Mouse (Mus musculus) cerebellum, postnatal 36 days (tissue): ENCODE results near the gene Ror1.

Experiments
- DNase-seq, 2 experiments: peaks; one replicate each; pipeline ENCODE4 v3.0.0; 2021 to 2022; ENCODE audit warnings: mixed read lengths in 2 of 2

The Ror1 gene

GRCm38 (mm10) chr4:100214324-100215215 lies 119.0 kb downstream of the Ror1 start:
- peak; percentile 31 to 40 for DNase-seq

- DNase-seq = no peak
Observed at GRCm38 (mm10) chr4:100216587-100216986, 121.0 kb downstream of the Ror1 start.

- DNase-seq = peak; percentile 70 to 80
Observed at GRCm38 (mm10) chr4:100219026-100219425, 123.4 kb downstream of the Ror1 start.

GRCm38 (mm10) chr4:100219599-100219998 lies 124.0 kb downstream of the Ror1 start:
- DNase-seq = no peak

- DNase-seq = peak; percentile 33 to 58
Observed at GRCm38 (mm10) chr4:100221978-100222737, 126.6 kb downstream of the Ror1 start.

- no peak for DNase-seq
Observed at GRCm38 (mm10) chr4:100223532-100223931, 127.9 kb downstream of the Ror1 start.

- no peak for DNase-seq
Observed at GRCm38 (mm10) chr4:100223965-100224364, 128.4 kb downstream of the Ror1 start.

- DNase-seq = no peak
Observed at GRCm38 (mm10) chr4:100226619-100227018, 131.0 kb downstream of the Ror1 start.

GRCm38 (mm10) chr4:100228106-100228505 lies 132.5 kb downstream of the Ror1 start:
- DNase-seq = no peak

- no peak for DNase-seq
Observed at GRCm38 (mm10) chr4:100230245-100230644, 134.7 kb downstream of the Ror1 start.

GRCm38 (mm10) chr4:100230963-100231362 lies 135.4 kb downstream of the Ror1 start:
- DNase-seq = no peak

GRCm38 (mm10) chr4:100231906-100232305 lies 136.3 kb downstream of the Ror1 start:
- no peak for DNase-seq

GRCm38 (mm10) chr4:100232541-100232940 lies 136.9 kb downstream of the Ror1 start:
- DNase-seq = no peak

GRCm38 (mm10) chr4:100233770-100234169 lies 138.2 kb downstream of the Ror1 start:
- DNase-seq = no peak

- no peak for DNase-seq
Observed at GRCm38 (mm10) chr4:100236339-100236738, 140.7 kb downstream of the Ror1 start.

GRCm38 (mm10) chr4:100242061-100242756 lies 146.6 kb downstream of the Ror1 start:
- DNase-seq = no peak

GRCm38 (mm10) chr4:100244250-100244649 lies 148.7 kb downstream of the Ror1 start:
- DNase-seq = no peak

GRCm38 (mm10) chr4:100244701-100245100 lies 149.1 kb downstream of the Ror1 start:
- DNase-seq = no peak

- no peak for DNase-seq
Observed at GRCm38 (mm10) chr4:100247826-100248225, 152.2 kb downstream of the Ror1 start.

GRCm38 (mm10) chr4:100248273-100248672 lies 152.7 kb downstream of the Ror1 start:
- DNase-seq = no peak

GRCm38 (mm10) chr4:100251270-100251669 lies 155.7 kb downstream of the Ror1 start:
- no peak for DNase-seq

GRCm38 (mm10) chr4:100252050-100252449 lies 156.5 kb downstream of the Ror1 start:
- DNase-seq = no peak

- DNase-seq = no peak
Observed at GRCm38 (mm10) chr4:100252646-100253045, 157.1 kb downstream of the Ror1 start.
